Mouse (Mus musculus): Measurements from ENCODE around the gene Slc36a3. TPM values are rescaled to one million over a fixed set of nuclear protein-coding genes. Genes with fewer than 3 reads are reported as not detected.

Gene Slc36a3
- total RNA-seq, 1 experiment: not detected

DNA sequence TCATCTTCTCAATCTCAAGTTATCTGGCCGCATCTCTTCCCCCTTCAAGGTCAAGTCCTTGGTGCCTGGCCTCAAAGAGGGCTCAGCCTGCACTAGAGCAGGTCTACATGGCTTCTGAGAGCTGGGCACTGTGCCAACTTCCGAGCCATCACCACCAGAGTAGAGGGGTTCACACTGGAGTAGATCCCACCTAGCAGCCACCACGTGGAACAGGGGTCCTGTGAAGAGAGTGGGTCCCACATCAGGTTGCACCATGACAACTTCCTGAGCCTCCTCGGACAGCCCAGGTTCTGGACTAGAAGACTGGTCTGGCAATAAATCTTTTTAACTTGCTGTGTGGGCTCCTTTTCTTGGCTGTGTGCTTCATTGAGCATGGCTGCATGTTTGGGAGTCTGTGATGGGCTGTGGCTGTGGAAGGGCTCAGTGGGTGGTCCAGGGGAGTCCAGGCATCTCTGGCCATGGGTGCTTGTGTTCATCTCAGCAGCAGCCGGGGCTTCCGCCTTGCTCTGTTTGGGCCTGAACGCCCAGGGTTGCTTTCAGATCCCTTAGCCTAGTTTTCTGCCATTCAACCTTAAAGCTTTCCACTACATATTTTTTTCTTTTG, 40.8 kb downstream of the Slc36a3 start:
- peaks cover 4 to 7% of the 10 kb centered on the region in 2 experiments for H3K4me1 ChIP-seq (ENCODE audit: control insufficient read depth in 2 of 2, insufficient read depth in 2 of 2, low read length in 2 of 2, poor library complexity in 1 of 2)
- H3K27ac ChIP-seq (ENCODE audit: insufficient read depth, low read depth, low read length, poor library complexity, severe bottlenecking): no peak overlapping the region; the same call in 1 of the 2 replicates
- no peak overlapping the region for H3K4me3 ChIP-seq (ENCODE audit: insufficient read depth in 1 of 2, low read depth in 1 of 2, low read length in 2 of 2, poor library complexity in 1 of 2, severe bottlenecking in 1 of 2)
- DNase-seq (ENCODE audit: low read depth, low spot score): no peak
- H3K9me3 ChIP-seq (ENCODE audit: control insufficient read depth, insufficient read depth, low read depth, low read length): no peaks in the 10 kb centered on the region
- TF ChIP-seq ZNF384 (IDR thresholded peaks at IDR 0.05; ENCODE audit: low read depth, low read length) (no peak), HCFC1 (IDR thresholded peaks at IDR 0.05; ENCODE audit: borderline replicate concordance, insufficient read depth, low read length) (no peak), CHD2 (IDR thresholded peaks at IDR 0.05; ENCODE audit: low read depth, low read length) (no peak), ZC3H11A (IDR thresholded peaks at IDR 0.05; ENCODE audit: borderline replicate concordance, low read depth, low read length) (no peak)
- no peaks in the 10 kb centered on the region; the same call in 1 of the 2 replicates for H3K36me3 ChIP-seq (ENCODE audit: control insufficient read depth, insufficient read depth, low read length, poor library complexity, severe bottlenecking)
- in situ Hi-C loops (cut with MboI; ENCODE audit: low sequenced_read_pairs in 2 of 2, unreplicated experiment in 2 of 2): no loop called here
- H3K9ac ChIP-seq (ENCODE audit: insufficient read depth, low read depth, low read length, poor library complexity, severe bottlenecking): no peak overlapping the region

DNA sequence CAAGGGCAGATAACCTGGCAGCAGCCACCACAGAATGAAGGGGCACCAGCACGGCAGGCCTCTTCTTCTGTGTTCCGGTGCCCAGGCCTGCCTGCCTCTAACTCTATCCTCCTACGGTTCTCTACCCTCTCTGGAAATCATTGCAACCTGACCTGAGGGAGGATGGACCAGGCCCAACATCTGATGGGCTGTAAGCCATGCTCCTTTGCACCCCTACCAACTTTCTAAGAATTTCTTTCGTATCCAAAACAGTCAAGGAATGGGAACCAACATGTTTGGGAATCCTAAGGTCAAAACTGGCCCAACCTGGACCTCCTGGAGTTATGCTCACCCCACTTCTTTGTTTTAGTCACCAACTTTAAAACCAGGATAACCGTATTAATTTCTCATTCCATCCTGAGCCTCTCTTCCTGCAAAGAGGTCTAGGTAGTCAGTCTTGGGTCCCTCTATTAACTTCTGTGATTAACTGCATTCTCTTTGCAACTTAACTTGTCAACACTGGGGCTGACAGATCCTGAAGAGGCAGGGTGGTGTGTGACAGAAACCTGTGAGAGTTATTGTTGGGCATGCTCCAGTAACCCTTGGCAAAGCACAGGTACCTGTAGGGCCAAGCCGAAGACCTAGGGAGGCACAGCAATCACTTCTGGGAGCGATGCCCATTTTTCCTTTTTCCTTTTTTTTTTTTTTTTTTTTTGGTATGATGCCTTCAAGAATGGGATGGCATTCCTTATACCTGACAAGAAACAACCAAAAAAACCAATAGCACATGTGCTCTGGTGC, 41.8 kb downstream of the Slc36a3 start:
- in situ Hi-C loops (cut with MboI; ENCODE audit: low sequenced_read_pairs in 2 of 2, unreplicated experiment in 2 of 2): no loop called here
- Histone ChIP-seq H3K9me3 (ENCODE audit: control insufficient read depth, insufficient read depth, low read depth, low read length) (no peaks in the 10 kb centered on the region), H3K4me1 (ENCODE audit: control insufficient read depth in 2 of 2, insufficient read depth in 2 of 2, low read length in 2 of 2, poor library complexity in 1 of 2) (peaks cover 3 to 7% of the 10 kb centered on the region in 2 experiments), H3K36me3 (ENCODE audit: control insufficient read depth, insufficient read depth, low read length, poor library complexity, severe bottlenecking) (no peaks in the 10 kb centered on the region; the same call in 1 of the 2 replicates), H3K4me3 (ENCODE audit: insufficient read depth in 1 of 2, low read depth in 1 of 2, low read length in 2 of 2, poor library complexity in 1 of 2, severe bottlenecking in 1 of 2) (no peak overlapping the region), H3K27ac (ENCODE audit: insufficient read depth, low read depth, low read length, poor library complexity, severe bottlenecking) (no peak overlapping the region), H3K9ac (ENCODE audit: insufficient read depth, low read depth, low read length, poor library complexity, severe bottlenecking) (no peak overlapping the region)
- DNase-seq (ENCODE audit: low read depth, low spot score): no peak
- TF ChIP-seq ZC3H11A (IDR thresholded peaks at IDR 0.05; ENCODE audit: borderline replicate concordance, low read depth, low read length): no peak
- TF ChIP-seq ZNF384 (IDR thresholded peaks at IDR 0.05; ENCODE audit: low read depth, low read length): no peak
- TF ChIP-seq HCFC1 (IDR thresholded peaks at IDR 0.05; ENCODE audit: borderline replicate concordance, insufficient read depth, low read length): no peak
- TF ChIP-seq CHD2 (IDR thresholded peaks at IDR 0.05; ENCODE audit: low read depth, low read length): no peak
- no peak for TF ChIP-seq MAFK (IDR thresholded peaks at IDR 0.05; ENCODE audit: insufficient read depth, low read depth, low read length)

DNA sequence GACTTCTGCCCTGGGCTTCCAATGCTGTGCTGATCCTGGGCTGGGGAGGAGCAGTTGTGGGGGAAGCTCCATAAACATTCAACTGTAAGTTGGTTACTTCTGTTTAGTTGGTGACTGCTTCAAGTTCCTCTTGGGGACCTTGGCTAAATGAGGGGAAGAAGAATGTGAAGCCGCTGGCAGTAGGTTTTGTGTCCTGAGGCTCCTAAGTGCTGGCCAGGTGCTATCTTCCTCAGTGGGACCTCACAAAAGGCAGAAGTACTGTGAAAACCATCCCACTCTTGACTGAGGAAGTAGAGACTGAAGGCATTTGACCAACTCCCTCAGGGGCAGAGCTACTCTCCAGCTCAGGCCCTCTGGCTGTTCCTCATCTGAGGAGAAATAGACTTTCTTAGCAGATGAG, 44.9 kb downstream of the Slc36a3 start:
- H3K36me3 ChIP-seq (ENCODE audit: control insufficient read depth, insufficient read depth, low read length, poor library complexity, severe bottlenecking): no peaks in the 10 kb centered on the region; the same call in 1 of the 2 replicates
- no peaks in the 10 kb centered on the region; a peak in 1 of 4 replicates for H3K4me1 ChIP-seq (ENCODE audit: control insufficient read depth in 2 of 2, insufficient read depth in 2 of 2, low read length in 2 of 2, poor library complexity in 1 of 2)
- H3K9ac ChIP-seq (ENCODE audit: insufficient read depth, low read depth, low read length, poor library complexity, severe bottlenecking): no peak overlapping the region
- in situ Hi-C loops (cut with MboI; ENCODE audit: low sequenced_read_pairs in 2 of 2, unreplicated experiment in 2 of 2): no loop called here
- no peak overlapping the region for H3K27ac ChIP-seq (ENCODE audit: insufficient read depth, low read depth, low read length, poor library complexity, severe bottlenecking)
- no peak overlapping the region for H3K4me3 ChIP-seq (ENCODE audit: insufficient read depth in 1 of 2, low read depth in 1 of 2, low read length in 2 of 2, poor library complexity in 1 of 2, severe bottlenecking in 1 of 2)
- TF ChIP-seq HCFC1 (IDR thresholded peaks at IDR 0.05; ENCODE audit: borderline replicate concordance, insufficient read depth, low read length) (no peak), ZC3H11A (IDR thresholded peaks at IDR 0.05; ENCODE audit: borderline replicate concordance, low read depth, low read length) (no peak), ZNF384 (IDR thresholded peaks at IDR 0.05; ENCODE audit: low read depth, low read length) (no peak), MAFK (IDR thresholded peaks at IDR 0.05; ENCODE audit: insufficient read depth, low read depth, low read length) (no peak), CHD2 (IDR thresholded peaks at IDR 0.05; ENCODE audit: low read depth, low read length) (no peak)
- no peak for DNase-seq (ENCODE audit: low read depth, low spot score)
- H3K9me3 ChIP-seq (ENCODE audit: control insufficient read depth, insufficient read depth, low read depth, low read length): no peaks in the 10 kb centered on the region

DNA sequence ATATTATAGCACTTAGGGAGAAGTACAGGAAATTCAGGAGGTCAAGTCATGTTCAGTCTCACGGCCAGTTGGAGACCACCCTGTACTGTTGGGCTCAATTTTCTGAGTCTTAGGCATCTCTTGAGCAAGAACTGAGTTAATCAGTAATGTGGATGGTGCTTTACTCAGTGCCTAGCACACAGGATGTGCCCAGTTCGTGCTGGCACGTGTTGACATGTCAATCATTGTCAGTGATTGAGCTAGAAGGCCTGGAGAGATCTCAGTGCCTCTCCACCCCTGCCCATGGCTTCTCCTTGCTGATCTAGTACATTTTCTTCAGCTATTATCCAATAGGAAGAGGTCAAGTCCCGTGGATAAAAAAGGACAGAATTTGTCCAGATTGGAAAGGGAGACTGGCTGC, 46.1 kb downstream of the Slc36a3 start:
- no peaks in the 10 kb centered on the region for H3K9me3 ChIP-seq (ENCODE audit: control insufficient read depth, insufficient read depth, low read depth, low read length)
- H3K4me1 ChIP-seq (ENCODE audit: control insufficient read depth in 2 of 2, insufficient read depth in 2 of 2, low read length in 2 of 2, poor library complexity in 1 of 2): no peaks in the 10 kb centered on the region; a peak in 1 of 4 replicates
- H3K9ac ChIP-seq (ENCODE audit: insufficient read depth, low read depth, low read length, poor library complexity, severe bottlenecking): no peak overlapping the region
- H3K27ac ChIP-seq (ENCODE audit: insufficient read depth, low read depth, low read length, poor library complexity, severe bottlenecking): no peak overlapping the region
- DNase-seq (ENCODE audit: low read depth, low spot score): no peak
- no peak for TF ChIP-seq CHD2 (IDR thresholded peaks at IDR 0.05; ENCODE audit: low read depth, low read length)
- no peak for TF ChIP-seq ZC3H11A (IDR thresholded peaks at IDR 0.05; ENCODE audit: borderline replicate concordance, low read depth, low read length)
- TF ChIP-seq MAFK (IDR thresholded peaks at IDR 0.05; ENCODE audit: insufficient read depth, low read depth, low read length): no peak
- no peak for TF ChIP-seq ZNF384 (IDR thresholded peaks at IDR 0.05; ENCODE audit: low read depth, low read length)
- no peak for TF ChIP-seq HCFC1 (IDR thresholded peaks at IDR 0.05; ENCODE audit: borderline replicate concordance, insufficient read depth, low read length)
- H3K4me3 ChIP-seq (ENCODE audit: insufficient read depth in 1 of 2, low read depth in 1 of 2, low read length in 2 of 2, poor library complexity in 1 of 2, severe bottlenecking in 1 of 2): no peak overlapping the region
- in situ Hi-C loops (cut with MboI; ENCODE audit: low sequenced_read_pairs in 2 of 2, unreplicated experiment in 2 of 2): no loop called here
- no peaks in the 10 kb centered on the region; the same call in 1 of the 2 replicates for H3K36me3 ChIP-seq (ENCODE audit: control insufficient read depth, insufficient read depth, low read length, poor library complexity, severe bottlenecking)

Data from ES-E14 (cell line).